Mouse (Mus musculus): ENCODE measurements at regions not wholly inside any gene's neighbourhood (a gene's known extent, or its start where the extent isn't known, plus 50 kb on each side); places are given as distances from the start of the nearest gene placed in this dataset.

DNA sequence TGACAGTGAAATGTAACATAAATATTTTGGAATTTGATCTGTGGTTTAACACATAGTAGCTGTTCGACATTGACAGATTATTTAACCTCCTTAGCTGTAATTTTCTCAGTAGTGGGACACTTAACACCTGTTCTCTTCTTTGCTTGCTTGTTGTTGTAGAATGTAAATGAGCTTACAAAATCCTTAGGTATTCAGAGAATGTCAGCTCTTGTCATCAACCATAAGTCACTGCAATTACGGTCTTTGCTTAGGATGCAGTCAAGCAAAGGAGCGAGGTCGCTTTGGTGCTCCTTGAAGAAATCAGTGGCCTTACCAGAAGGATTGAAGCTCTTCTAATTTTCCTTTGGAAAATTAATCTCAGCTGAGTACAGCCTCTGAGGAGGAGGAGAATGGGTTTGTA lies 311.2 kb upstream of the Pappa start:
- DNase-seq (ENCODE audit: low read depth, low spot score): no peak

DNA sequence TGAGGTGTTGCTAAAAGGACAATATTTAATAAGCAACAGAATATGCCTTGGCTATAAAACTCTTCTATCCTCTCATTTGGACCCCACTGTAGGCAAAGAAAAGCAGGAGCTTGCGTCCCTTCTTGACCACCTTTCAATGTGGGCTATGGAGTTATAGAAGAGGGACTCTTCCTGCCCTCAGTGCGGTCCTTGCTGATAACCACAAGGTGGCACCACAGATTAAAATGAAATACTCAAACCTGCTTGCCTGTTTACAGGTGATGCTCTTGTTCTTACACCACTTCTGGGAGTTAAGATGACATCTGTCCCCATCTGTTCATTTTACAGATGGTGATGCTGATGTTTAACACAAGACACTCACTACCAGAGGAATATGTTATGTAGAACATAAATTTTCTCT lies 291.1 kb upstream of the Pappa start:
- peak; percentile 44 for DNase-seq (ENCODE audit: low read depth, low spot score)

DNA sequence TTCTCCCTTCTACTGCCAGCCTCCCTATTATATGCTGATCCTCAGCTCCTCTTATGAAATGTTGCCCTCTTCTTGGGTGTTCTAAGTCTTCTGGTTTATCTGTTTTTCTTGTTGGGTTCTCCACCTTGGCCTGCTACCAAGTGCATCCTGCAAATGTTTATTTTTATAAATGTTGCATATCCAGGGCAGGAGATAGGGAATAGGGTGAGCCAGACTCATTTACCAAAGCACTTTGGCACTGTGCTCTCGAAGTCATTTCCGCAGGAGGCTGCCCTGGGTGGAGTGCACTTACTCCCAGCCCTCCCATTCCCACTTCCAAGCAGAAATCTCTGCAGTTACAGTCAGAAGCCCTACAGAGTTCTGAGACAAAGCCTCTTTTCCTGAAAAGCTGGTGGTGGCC lies 249.5 kb upstream of the Pappa start:
- DNase-seq (ENCODE audit: low read depth, low spot score): no peak

DNA sequence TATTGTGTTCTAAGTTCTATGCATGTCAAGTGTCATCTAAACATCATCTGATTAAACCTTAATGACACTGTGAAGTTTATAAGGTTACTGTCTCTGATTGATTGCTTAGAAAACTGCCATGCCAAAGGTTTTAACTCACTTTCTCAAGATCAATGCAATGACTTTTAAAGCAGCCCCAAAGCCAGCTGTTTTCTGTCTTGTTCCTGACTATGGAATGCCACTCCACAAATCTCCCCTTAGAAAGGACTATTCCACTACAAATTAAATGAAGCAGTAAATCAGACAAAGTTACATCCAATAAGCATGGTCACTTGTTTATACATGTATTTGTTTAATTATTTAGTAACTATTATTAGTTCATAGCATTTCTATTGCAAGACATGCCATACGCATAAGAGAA lies 247.1 kb upstream of the Pappa start:
- DNase-seq (ENCODE audit: low read depth, low spot score): no peak

DNA sequence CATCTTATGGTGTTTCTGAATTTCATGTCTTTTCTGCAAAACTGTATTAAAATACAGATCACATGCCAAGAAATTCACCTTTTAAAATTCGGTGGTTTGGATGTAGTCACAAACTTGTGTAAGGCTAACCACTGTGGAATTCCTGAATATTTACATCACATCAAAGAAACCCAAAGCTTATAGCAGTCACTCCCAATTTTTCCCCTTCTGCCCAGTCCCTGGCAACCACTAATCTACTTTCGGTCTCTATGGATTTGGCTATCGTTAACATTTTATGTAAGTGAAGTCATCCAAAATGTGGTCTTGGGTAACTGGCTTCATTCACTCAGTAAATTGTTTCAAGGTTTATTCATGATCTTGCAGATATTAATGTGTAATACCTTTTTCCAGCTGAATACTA lies 226.0 kb upstream of the Pappa start:
- DNase-seq (ENCODE audit: low read depth, low spot score): no peak

DNA sequence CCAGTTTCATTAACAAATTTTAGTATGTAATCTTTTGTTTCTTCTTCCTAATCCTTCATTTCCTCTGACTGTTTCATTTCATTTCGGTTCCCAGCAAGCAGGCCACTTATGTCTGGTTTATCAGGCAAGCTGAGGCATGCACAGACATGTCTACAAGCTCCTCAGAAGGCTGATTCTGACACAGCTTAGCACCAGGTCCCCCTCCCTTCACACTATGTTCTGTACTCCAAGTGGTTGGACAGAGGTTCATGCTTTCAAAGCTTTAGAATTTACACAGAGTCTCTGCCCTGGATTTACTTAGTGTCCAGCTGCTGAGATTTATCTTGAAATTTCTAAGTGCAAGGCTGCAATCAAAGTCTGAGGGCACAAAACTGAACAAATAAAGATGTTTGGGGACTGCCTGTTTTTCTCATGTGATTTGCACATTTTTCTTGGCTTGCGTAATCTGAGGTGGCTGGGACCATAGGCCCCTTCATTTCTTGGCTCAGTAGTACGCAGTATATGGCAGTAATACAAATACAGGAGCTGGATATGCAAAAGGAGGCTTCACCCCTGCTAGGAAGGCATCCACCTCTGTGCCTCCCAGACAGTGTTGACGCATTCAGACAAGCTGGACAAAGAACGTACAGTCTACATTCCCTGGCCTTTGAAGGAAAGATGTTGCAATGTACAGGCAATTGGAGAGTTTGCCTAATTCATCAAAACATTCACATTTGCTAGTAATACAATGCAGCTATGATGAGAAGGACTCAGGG lies 222.7 kb upstream of the Pappa start:
- DNase-seq (ENCODE audit: low read depth, low spot score): peak; percentile 12

DNA sequence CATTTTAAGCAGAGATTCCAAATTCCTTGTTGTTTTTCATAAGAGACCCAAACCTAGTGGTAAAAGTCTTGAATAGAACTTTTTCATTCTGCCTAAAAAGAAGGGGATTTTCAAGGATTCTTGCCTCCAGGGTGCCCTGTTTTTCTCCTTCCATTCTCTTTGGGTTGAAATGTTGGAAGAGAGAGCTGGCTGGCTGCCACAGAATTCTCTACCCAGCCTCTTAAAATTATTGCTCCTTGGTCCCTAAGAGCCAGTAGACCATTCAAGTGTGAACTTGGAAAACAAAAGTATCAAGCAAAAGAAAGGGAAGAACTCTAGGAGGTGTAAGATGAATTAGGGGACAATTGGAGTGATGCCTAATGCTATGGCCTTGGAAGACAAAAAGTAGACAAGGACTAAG lies 200.2 kb upstream of the Pappa start:
- no peak for DNase-seq (ENCODE audit: low read depth, low spot score)

DNA sequence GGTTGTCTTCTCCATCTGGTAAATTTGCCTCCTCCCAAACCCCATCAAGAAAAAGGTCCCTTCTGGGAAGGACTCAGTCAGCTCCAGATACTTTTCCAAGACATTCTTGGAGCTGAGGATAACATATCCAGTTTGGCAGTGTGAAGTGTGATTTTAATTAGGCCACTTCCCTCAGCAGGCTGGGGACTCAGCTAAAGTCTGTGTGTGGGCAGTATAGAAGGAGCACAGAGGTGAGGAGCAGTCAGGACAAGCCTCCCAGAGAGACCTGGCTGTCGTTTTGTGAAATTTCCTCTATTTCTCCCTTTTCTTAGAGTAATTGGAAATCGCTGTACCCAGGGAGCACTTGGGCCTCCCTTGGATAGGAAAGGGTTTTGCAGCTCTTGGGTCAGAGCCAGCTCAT lies 195.4 kb upstream of the Pappa start:
- no peak for DNase-seq (ENCODE audit: low read depth, low spot score)

DNA sequence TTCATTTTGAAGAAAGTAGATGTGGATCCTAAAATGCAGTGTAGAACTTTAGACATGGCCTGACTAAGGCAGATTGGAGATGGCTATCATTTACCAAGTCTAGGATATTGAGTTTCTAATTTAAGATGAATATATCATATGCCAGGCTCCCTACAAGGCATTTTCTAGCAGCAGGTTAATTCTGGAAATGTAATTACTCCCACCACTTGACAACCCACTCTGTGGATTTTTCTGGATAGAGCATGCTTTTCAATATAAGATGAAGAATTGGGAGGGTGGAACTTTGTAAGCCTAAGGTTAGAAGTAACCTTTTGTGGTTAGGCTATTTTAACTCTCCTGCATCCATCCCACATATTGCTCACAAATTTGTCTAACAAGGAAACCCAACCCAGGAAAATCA lies 178.4 kb upstream of the Pappa start:
- no peak for DNase-seq (ENCODE audit: low read depth, low spot score)

DNA sequence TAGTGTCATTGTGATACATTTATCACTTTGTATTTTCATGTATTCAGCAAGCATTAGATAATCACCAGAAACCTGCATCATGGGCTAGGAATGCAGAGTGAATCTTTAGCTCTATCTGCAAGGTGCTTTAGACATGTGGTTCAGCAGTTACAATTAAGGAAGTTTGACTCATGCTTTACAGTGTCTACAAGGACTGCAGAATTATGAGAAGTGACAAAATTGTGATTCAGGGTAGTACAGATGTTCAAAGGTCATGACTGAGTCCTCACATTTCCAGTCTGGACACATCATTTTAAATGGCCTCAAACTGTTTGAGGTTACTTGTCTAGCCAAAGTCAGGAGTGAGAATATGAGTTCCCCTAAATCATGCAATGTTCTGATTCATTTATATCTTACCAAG lies 171.3 kb upstream of the Pappa start:
- no peak for DNase-seq (ENCODE audit: low read depth, low spot score)

DNA sequence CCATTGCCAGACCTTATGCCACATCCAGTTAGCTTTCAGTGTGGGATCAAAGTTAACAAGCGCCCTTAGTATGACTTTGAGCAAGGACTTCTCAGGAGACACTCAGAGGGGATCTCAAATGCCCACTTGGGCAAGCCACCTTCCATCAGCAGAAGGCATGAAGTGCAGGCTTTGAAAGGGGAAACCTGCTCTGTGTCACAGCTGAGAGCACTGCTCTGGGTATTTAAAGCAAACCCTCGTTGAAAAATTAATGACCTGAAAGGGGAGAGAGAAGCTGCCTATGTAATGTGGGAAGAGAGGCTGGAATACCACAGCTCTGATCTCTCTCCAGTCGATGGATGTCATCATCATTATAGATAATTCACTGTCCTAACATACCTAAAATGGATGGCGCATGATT lies 165.1 kb upstream of the Pappa start:
- DNase-seq (ENCODE audit: low read depth, low spot score): no peak

DNA sequence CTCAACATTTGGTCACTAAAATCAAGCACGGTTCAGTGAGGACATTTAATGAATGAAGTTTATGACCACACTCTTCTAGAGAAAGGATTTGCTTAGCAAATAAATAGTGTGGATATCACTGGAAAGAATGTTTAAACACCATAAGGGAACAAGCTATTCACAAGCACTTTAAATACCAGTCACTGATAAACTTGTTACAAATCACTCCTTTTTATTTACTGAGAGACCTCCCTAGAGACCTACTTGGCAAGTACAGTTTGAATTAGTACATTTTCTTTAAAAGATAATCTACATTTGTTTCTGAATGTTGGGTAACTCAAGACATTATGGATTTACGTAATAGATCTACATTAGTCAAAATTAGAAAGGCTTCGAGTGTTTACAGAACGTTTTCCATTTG lies 162.2 kb upstream of the Pappa start:
- no peak for DNase-seq (ENCODE audit: low read depth, low spot score)

Measured in ZHBTc4 (cell line).